Mouse (Mus musculus) gastrocnemius, postnatal 36 days (tissue): ENCODE data around the gene Olfr469. TPM values are rescaled to one million over a fixed set of nuclear protein-coding genes. Genes with fewer than 3 reads are reported as not detected.
"Not testable (repeated sequence)": the region's sequence is repeated elsewhere in the genome, so short reads cannot be mapped to it uniquely, and the experiment has no call there.

Experiments used
- DNase-seq, 2 experiments: peaks; one replicate each; pipeline ENCODE4 v3.0.0; 2022
- intact Hi-C: fragments of 180-260 bp; cut with DNase I; formaldehyde crosslinking; loops from one replicate; pipeline ENCODE4 v1.15.1; 2025
- long read RNA-seq, 2 experiments: library from polyadenylated mRNA; stranded (forward); transcript quantifications; one replicate each; pipeline ENCODE4 v2.0.0; 2021
- total RNA-seq, 2 experiments: library from RNA; stranded (reverse); gene quantifications; 2 replicates each; pipeline ENCODE4 v1.2.3; 2021

Olfr469 gene
- not detected for total RNA-seq
- long read RNA-seq, experiment 1: 0 reads
- long read RNA-seq, experiment 2: 0 reads

DNA sequence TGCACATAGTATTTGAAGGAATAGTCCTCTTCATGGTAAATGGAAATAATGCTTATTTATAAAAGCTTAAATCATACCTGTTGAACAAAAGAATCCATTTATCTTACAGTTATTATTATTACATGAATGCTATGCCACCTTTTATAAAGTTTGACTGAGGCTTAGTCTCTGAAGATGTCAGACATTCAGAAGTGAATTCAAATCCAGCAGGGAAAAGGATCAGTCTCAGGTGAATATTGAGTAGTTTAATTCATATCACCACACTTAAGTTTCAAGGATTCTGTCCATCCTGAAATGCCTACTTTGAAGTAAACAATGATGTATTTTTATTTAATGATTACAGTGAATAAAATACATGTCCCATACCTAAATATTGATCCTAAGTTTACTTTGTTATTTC is at the start of gene Olfr469:
TSS of gene Olfr469 (minus strand) at position 101 of the 400 bp plus-strand sequence.
- intact Hi-C loops: loop anchor here (10.0 kb wide), 1 partner anchor 1209 kb away; no protein-coding TSS in a partner anchor
- DNase-seq: not testable (repeated sequence)

GRCm38 (mm10) chr7:107847390-107847789 is 22.0 kb upstream of the Olfr469 start, which contains the start of gene Olfr470:
Olfr470 (minus strand) TSS chr7:107847490.
- DNase-seq, intact Hi-C loops: not testable (repeated sequence)

- intact Hi-C loops: no loop called here
- DNase-seq: no peak
Measured at GRCm38 (mm10) chr7:107841719-107842118, 16.4 kb upstream of the Olfr469 start.

DNA sequence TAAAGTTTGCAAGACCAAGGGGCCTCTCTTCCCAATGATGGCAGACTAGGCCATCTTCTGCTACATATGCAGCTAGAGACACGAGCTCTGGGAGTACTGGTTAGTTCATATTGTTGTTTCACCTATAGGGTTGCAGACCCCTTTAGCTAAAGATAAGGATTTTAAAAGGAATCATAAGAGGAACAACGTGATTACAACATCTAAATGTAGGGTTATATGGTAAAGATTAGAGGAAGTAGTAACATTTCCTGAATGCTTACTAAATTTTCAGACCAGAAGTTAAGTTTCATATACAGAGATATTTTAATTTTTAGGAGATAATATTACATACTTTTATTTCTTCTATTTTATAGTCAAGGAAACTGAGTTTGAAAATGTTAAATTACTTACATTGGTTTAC is 1.5 kb downstream of the Olfr469 start:
- intact Hi-C loops: loop anchor here (10.0 kb wide), 1 partner anchor 1211 kb away; no protein-coding TSS in a partner anchor
- DNase-seq: not testable (repeated sequence)

DNA sequence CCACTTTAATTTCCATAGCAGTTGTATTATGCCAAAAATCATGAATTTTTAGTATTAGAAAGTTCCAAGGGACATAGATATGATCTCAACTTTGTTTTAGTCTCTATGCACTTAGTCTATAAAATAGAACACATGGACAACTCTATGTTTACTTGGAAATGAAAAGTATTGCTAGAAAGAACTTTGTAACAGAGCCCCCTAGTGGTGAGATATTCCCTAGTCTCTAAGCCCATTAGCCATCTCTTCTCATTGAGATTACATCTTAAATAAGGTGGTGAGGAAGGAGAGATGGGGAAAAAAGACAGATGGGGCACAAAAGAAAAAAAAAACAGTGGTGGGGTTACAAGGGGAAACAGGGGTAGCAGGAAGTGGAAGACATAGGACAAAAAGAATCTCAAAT is 5.9 kb downstream of the Olfr469 start:
- intact Hi-C loops: no loop called here
- DNase-seq: no peak

DNA sequence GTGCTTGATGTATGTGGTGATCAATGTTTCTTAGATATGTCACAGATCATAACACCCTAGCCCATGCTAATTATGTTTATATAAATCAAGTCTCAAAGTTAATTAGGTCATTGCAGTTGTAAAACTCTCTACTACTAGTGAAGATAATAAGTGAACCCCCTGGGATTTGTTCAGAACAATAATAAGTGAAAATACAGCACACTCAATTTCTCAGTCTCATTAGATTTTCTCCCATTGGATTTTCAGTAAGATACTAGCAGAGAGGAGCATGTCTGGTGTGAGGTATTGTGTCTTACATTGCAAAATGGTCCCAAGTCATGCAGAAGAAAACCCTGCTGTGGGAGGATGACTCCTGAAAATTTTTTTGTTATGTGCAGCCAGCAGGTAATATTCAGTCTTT is 13.4 kb downstream of the Olfr469 start, which contains the start of gene Olfr467:
TSS of gene Olfr467 (plus strand) at position 301 of the 400 bp plus-strand sequence.
- intact Hi-C loops: no loop called here
- DNase-seq: no peak

GRCm38 (mm10) chr7:107802138-107802537 is 23.2 kb downstream of the Olfr469 start:
- intact Hi-C loops: no loop called here
- no peak for DNase-seq

DNA sequence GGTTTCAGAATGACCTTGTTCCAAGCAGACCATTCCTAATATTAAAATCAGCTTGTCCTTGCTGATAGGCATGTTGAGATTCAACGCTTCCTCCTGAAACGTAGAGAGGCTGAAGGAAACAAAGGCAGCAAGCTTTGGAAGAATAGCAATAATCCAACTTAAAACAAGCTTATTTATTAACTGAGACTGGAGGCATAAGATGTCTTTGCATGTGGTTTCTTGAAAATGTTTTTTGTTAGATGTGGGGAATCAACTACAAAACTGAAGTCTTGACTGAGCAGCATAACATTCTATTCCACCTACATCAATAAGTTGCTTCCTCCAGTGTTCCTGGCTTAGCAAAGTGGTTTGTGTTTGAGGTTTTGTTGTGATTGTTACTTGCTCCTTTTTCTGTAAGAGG is 24.2 kb downstream of the Olfr469 start, which contains the start of gene Ovch2:
TSS of gene Ovch2 (minus strand) at position 101 of the 400 bp plus-strand sequence.
- intact Hi-C loops: no loop called here
- no peak for DNase-seq

DNA sequence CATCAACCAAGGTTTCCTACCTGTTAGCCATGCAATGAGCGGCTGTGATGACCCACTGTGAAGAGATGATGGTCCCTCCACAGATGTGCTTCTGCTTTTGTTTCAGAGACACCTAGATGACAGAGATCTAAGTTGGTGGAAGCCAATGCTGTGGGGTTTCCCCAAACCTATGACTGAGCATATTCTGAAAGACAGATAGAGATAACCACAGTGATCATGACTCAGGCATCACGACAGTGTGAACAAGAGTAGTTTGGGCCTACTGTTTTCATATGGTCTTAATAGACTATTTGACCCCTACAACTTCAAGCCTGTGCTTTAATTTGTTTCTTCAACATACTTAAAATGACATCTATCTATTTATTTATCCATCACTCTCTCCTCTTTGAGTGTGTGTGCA is 28.8 kb downstream of the Olfr469 start:
- intact Hi-C loops: no loop called here
- no peak for DNase-seq

GRCm38 (mm10) chr7:107787977-107788620 is 37.2 kb downstream of the Olfr469 start:
- intact Hi-C loops: no loop called here
- no peak for DNase-seq

DNA sequence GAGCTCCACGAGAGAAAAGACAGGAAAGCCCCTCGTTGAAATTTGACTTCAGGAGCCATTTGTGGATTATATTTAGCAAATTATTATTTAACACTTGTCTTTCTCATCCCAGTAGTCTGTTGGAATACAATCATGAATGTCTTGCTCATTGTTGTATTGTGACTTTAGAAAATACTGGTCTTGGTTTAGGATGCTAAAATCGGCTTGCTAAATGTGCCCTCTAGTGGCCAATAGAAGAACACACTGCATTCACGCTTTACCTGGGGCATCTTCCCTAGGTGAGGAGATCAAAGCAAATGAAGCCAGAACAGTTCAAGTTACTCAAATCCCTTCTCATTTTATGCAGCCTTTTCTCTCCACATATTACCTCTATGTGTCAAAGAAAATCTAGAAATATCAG is 45.7 kb downstream of the Olfr469 start:
- intact Hi-C loops: loop anchor here (10.0 kb wide), 1 partner anchor 565 kb away; no protein-coding TSS in a partner anchor
- DNase-seq: no peak

GRCm38 (mm10) chr7:107778216-107778615 is 47.1 kb downstream of the Olfr469 start:
- intact Hi-C loops: loop anchor here (10.0 kb wide), 1 partner anchor 563 kb away; no protein-coding TSS in a partner anchor
- DNase-seq: no peak

GRCm38 (mm10) chr7:107770812-107771211 is 54.5 kb downstream of the Olfr469 start:
- intact Hi-C loops: loop anchor here (10.0 kb wide), 1 partner anchor 556 kb away; no protein-coding TSS in a partner anchor
- no peak for DNase-seq

Other genes with a start within 250 kb of the Olfr469 start
- gene Ppfibp2, start 230.3 kb downstream of the Olfr469 start, total RNA-seq: 10 to 100 TPM in 1 of 2 experiments, 1 to 10 TPM in 1; 9.4 to 12.0 TPM
- gene 5330417H12Rik, start 200.4 kb downstream of the Olfr469 start, total RNA-seq: not detected
- gene Cyb5r2, start 67.5 kb downstream of the Olfr469 start, total RNA-seq: under 1 TPM; 0.23 to 0.30 TPM
- not detected for gene Ovch2, start 24.3 kb downstream of the Olfr469 start, total RNA-seq
- gene Olfr467, start 13.3 kb downstream of the Olfr469 start, total RNA-seq: not detected
- gene Olfr470, start 21.9 kb upstream of the Olfr469 start, total RNA-seq: not detected
- not detected for gene Olfr472, start 72.4 kb upstream of the Olfr469 start, total RNA-seq
- not detected for gene Olfr473, start 104.9 kb upstream of the Olfr469 start, total RNA-seq
- gene Olfr474, start 129.1 kb upstream of the Olfr469 start, total RNA-seq: not detected
- not detected for gene Olfr476, start 139.3 kb upstream of the Olfr469 start, total RNA-seq
- not detected for gene Olfr477, start 161.2 kb upstream of the Olfr469 start, total RNA-seq
- gene Olfr478, start 208.4 kb upstream of the Olfr469 start, total RNA-seq: not detected
- gene Olfr479, start 225.2 kb upstream of the Olfr469 start, total RNA-seq: not detected
- not detected for gene Olfr480, start 241.8 kb upstream of the Olfr469 start, total RNA-seq